Mouse (Mus musculus): ENCODE measurements around the gene Gpsm1. TPM values are rescaled to one million over a fixed set of nuclear protein-coding genes. Genes with fewer than 3 reads are reported as not detected.

The Gpsm1 gene
- polyA plus RNA-seq, 1 experiment from 2014 or later: 74.1 TPM

DNA sequence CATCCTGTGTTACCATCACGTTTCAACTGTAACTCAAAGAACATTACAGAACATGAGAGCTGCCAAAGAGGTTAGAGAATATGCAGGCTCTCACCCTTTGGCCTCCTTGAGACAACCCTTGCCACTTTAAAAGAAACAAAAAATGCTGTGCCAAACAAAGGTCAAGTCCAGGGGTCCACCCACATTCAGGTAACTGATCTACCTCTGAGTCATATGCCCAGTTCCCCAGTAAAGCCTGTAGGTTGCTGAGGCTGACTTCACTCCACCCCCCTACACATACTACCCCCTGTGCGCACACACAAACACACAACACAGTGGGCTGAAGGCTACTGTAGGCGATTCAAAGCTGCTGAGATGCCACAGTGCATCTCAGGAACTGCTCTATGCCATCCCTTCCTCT lies 72.4 kb downstream of the Gpsm1 start:
- H3K9ac ChIP-seq (replicated peaks): no peak overlapping the region
- H3K4me2 ChIP-seq: peak overlapping the region; percentile 97
- H3K4me1 ChIP-seq (replicated peaks): peaks cover 19% of the 10 kb centered on the region
- peak overlapping the region; percentile 94; the same call in 1 of the 2 replicates for H3K4me3 ChIP-seq (replicated peaks)
- no peaks in the 10 kb centered on the region for H3K9me3 ChIP-seq
- H3K27me3 ChIP-seq: no peaks in the 10 kb centered on the region
- H3K36me3 ChIP-seq: peaks cover 76% of the 10 kb centered on the region
- H3K27ac ChIP-seq: no peak overlapping the region
- 87% methylated on average over 3 of the region's 3 CpGs for WGBS
- ATAC-seq (ENCODE audit: insufficient number of reproducible peaks, insufficient read depth, low FRiP score, low TSS enrichment, low read depth): no peak

DNA sequence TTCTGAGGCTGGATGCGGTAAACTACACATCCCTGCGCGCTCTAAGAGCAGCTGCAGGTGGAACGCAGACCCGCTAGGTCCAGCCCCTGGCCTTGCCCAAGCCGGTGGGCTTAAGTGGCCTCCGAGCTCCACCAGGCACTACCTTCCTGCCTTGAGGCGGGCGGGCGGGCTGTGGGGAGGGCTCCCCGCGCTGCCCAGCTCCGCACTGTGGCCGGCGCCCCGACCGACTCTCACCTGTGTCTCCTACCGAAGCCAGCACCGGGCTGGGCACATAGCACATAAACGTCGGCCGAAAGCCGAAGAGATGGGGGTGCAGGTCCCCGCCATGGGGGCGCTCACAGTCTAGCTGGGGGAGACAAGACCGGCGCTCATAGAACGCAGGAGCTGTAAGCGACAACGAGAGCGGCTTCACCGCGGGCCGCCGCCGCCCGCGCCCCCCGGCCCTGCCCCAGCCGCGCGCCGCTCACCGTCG lies 73.4 kb downstream of the Gpsm1 start:
- H3K36me3 ChIP-seq: peaks cover 76% of the 10 kb centered on the region
- H3K4me2 ChIP-seq: peak overlapping the region; percentile 97
- peak overlapping the region; percentile 90 for H3K9ac ChIP-seq (replicated peaks)
- peaks cover 19% of the 10 kb centered on the region for H3K4me1 ChIP-seq (replicated peaks)
- H3K9me3 ChIP-seq: no peaks in the 10 kb centered on the region
- WGBS: 1% methylated on average over 36 of the region's 45 CpGs
- H3K27me3 ChIP-seq: no peaks in the 10 kb centered on the region
- peak overlapping the region; percentile 94 for H3K4me3 ChIP-seq (replicated peaks)
- peak; percentile 67 for ATAC-seq (ENCODE audit: insufficient number of reproducible peaks, insufficient read depth, low FRiP score, low TSS enrichment, low read depth)
- H3K27ac ChIP-seq: peak overlapping the region; percentile 76

DNA sequence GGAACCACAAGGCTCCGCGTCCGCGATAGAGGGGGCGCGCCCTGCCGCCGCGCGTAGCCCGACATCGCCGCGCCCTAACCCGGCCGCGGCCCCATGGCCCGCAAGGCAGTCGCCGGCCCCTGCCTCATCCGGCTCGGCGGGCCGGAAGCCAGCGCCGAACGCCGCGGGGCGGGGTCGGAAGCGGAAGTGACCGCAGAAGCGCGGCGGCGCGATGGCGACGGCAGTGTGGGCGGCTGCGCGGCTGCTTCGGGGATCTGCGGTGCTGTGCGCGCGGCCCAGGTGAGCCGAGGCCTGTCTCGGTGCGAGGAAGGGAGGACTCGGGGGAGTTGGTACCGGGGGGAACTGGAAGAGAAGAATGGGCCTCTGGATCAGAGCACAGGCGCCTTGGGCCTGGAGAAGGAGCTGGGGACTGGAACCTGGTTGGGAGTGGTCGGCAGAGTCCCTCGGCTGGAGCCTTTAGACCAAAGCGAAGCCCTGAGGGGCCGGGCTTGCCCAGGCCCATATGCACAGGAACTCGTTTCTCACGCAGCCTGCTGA lies 73.9 kb downstream of the Gpsm1 start, which contains the start of the genes Entr1 and Pmpca:
TSS of gene Entr1 (minus strand) at position 163 of the 537 bp plus-strand sequence.
TSS of gene Pmpca (plus strand) at position 186 of the 537 bp plus-strand sequence.
- H3K9me3 ChIP-seq: no peaks in the 10 kb centered on the region
- peak within 1 kb of the TSS; percentile 76 for H3K27ac ChIP-seq
- peak; percentile 84 for ATAC-seq (ENCODE audit: insufficient number of reproducible peaks, insufficient read depth, low FRiP score, low TSS enrichment, low read depth)
- H3K4me3 ChIP-seq (replicated peaks): peak within 1 kb of the TSS; percentile 94
- peaks cover 19% of the 10 kb centered on the region for H3K4me1 ChIP-seq (replicated peaks)
- H3K27me3 ChIP-seq: no peaks in the 10 kb centered on the region
- peak within 1 kb of the TSS; percentile 90 for H3K9ac ChIP-seq (replicated peaks)
- peak within 1 kb of the TSS; percentile 97 for H3K4me2 ChIP-seq
- under 1% methylated on average over 56 of the region's 60 CpGs for WGBS
- H3K36me3 ChIP-seq: peaks cover 76% of the 10 kb centered on the region

DNA sequence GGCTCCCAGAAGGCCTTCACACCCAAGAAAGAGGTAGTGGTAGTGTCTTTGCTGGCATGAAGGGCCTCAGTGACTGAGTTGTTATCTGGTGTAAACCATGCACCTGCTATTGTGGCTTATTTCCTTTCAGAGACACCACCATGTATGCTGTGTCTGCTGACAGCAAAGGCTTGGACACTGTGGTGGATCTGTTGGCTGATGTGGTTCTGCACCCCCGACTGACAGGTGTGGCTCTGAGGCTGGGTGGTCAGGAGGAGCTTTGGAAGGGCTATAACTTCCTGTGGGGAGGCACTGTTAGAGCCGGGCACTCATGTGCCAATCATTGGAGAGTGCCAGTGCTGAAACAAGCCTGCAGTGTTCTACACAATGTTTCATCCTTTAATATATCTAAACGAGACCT lies 75.6 kb downstream of the Gpsm1 start:
- no peak for ATAC-seq (ENCODE audit: insufficient number of reproducible peaks, insufficient read depth, low FRiP score, low TSS enrichment, low read depth)
- Histone ChIP-seq H3K36me3 (peaks cover 76% of the 10 kb centered on the region), H3K9ac (replicated peaks) (no peak overlapping the region), H3K4me3 (replicated peaks) (no peak overlapping the region), H3K9me3 (no peaks in the 10 kb centered on the region), H3K27me3 (no peaks in the 10 kb centered on the region), H3K4me2 (no peak overlapping the region; the same call in 1 of the 2 replicates), H3K27ac (no peak overlapping the region), H3K4me1 (replicated peaks) (peaks cover 19% of the 10 kb centered on the region)
- 84% methylated on average over 3 of the region's 3 CpGs for WGBS

DNA sequence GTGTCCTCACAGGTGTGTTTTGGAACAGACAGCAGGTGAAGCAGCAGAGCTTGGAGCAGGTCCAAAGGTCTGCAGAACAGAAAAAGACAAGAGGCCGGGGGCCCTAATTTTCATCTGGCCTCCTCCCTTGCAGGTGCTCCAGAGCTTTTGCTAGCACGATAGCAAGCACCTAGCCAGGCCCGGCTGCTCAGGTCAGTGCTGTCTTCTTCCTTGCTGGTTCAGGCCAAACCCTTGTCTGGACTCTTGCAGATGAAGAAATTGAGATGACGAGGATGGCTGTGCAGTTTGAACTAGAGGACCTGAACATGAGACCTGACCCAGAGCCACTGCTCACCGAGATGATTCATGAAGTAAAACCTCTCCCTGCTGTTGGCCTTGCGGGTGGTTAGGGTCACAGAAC lies 76.3 kb downstream of the Gpsm1 start:
- Histone ChIP-seq H3K9me3 (no peaks in the 10 kb centered on the region), H3K27me3 (no peaks in the 10 kb centered on the region), H3K4me3 (replicated peaks) (no peak overlapping the region), H3K4me1 (replicated peaks) (peaks cover 19% of the 10 kb centered on the region), H3K4me2 (no peak overlapping the region), H3K27ac (no peak overlapping the region), H3K36me3 (peaks cover 76% of the 10 kb centered on the region), H3K9ac (replicated peaks) (no peak overlapping the region)
- ATAC-seq (ENCODE audit: insufficient number of reproducible peaks, insufficient read depth, low FRiP score, low TSS enrichment, low read depth): no peak
- WGBS: 88% methylated on average over 6 of the region's 6 CpGs

Other genes starting within 250 kb of the Gpsm1 start
- gene Nacc2, start 192.3 kb upstream of the Gpsm1 start, polyA plus RNA-seq (2016; fragmentation: Nextera tagmentation; extraction: Ambion mirVana): 4.7 TPM in 2 replicates
- gene Lhx3, start 107.2 kb upstream of the Gpsm1 start, polyA plus RNA-seq (2016; fragmentation: Nextera tagmentation; extraction: Ambion mirVana): not detected in 2 replicates
- 16.1 TPM in 2 replicates for gene Qsox2, start 78.0 kb upstream of the Gpsm1 start, polyA plus RNA-seq (2016; fragmentation: Nextera tagmentation; extraction: Ambion mirVana)
- not detected in 2 replicates for gene Ccdc187, start 21.0 kb upstream of the Gpsm1 start, polyA plus RNA-seq (2016; fragmentation: Nextera tagmentation; extraction: Ambion mirVana)
- gene Dnlz, start 36.6 kb downstream of the Gpsm1 start, polyA plus RNA-seq (2016; fragmentation: Nextera tagmentation; extraction: Ambion mirVana): 32.2 and 32.5 TPM in 2 replicates
- 0.50 and 0.51 TPM in 2 replicates for gene Card9, start 45.4 kb downstream of the Gpsm1 start, polyA plus RNA-seq (2016; fragmentation: Nextera tagmentation; extraction: Ambion mirVana)
- gene Snapc4, start 65.1 kb downstream of the Gpsm1 start, polyA plus RNA-seq (2016; fragmentation: Nextera tagmentation; extraction: Ambion mirVana): 36.7 and 39.4 TPM in 2 replicates
- gene Entr1, start 73.8 kb downstream of the Gpsm1 start, polyA plus RNA-seq (2016; fragmentation: Nextera tagmentation; extraction: Ambion mirVana): 170 TPM in 2 replicates
- 116 TPM in 2 replicates for gene Pmpca, start 73.8 kb downstream of the Gpsm1 start, polyA plus RNA-seq (2016; fragmentation: Nextera tagmentation; extraction: Ambion mirVana)
- 29.1 and 30.3 TPM in 2 replicates for gene Inpp5e, start 93.7 kb downstream of the Gpsm1 start, polyA plus RNA-seq (2016; fragmentation: Nextera tagmentation; extraction: Ambion mirVana)
- gene Sec16a, start 129.7 kb downstream of the Gpsm1 start, polyA plus RNA-seq (2016; fragmentation: Nextera tagmentation; extraction: Ambion mirVana): 25.6 and 33.0 TPM in 2 replicates
- 13.7 and 14.0 TPM in 2 replicates for gene Notch1, start 201.1 kb downstream of the Gpsm1 start, polyA plus RNA-seq (2016; fragmentation: Nextera tagmentation; extraction: Ambion mirVana)

All from limb, embryonic 12.5 days (tissue).